9 mouse cellular contexts compared by ENCODE assay signal in genomic region chr9:45299231-45300006, GRCm38 (mm10). TPM values are rescaled to one million over a fixed set of nuclear protein-coding genes. Genes with fewer than 3 reads are reported as not detected.
A peak's percentile ranks its signal among the peaks of the same experiment; 100 is the strongest.
DNase-seq lines count a peak whose midpoint lies in the region; ATAC-seq and TF ChIP-seq lines count a peak whose summit lies in the region.
"Had no signal": no experiment of that assay in that cellular context is flagged by ENCODE, and none has a peak within 500 bp of the region (broad histone marks: within the 10 kb centered on the region; RNA-seq: fewer than 3 reads in every experiment).

No protein-coding gene starts in this region.

- H3K27me3 ChIP-seq in cerebellum, adult 2 months (ENCODE audit: control insufficient read depth, insufficient read depth, low read length), result no peaks in the 10 kb centered on the region
- H3K27me3 ChIP-seq in liver, embryonic 11.5 days (replicated peaks; ENCODE audit: control insufficient read depth, insufficient read depth, low read length), result no peaks in the 10 kb centered on the region

- intact Hi-C loops in left cerebral cortex, postnatal 4 days (cut with DNase I), result loop anchor here (2.0 to 5.0 kb wide), 3 partner anchors 77 to 113 kb away; no protein-coding TSS in a partner anchor

- WGBS in cerebellum, adult 2 months, result 84% methylated on average over 11 of the region's 11 CpGs
- WGBS in liver, embryonic 11.5 days, result 74% methylated on average over 11 of the region's 11 CpGs

- no peaks in the 10 kb centered on the region for H3K9me3 ChIP-seq in liver, embryonic 11.5 days (ENCODE audit: control insufficient read depth, low read length)

- no peak overlapping the region for H3K4me2 ChIP-seq in liver, embryonic 11.5 days

- no peak for TF ChIP-seq POLR2A in cerebellum, adult 2 months (IDR thresholded peaks at IDR 0.05; ENCODE audit: borderline replicate concordance, insufficient read depth, low read length)

- no peak overlapping the region for H3K4me3 ChIP-seq in cerebellum, adult 2 months (replicated peaks; ENCODE audit: insufficient read depth, low read depth, low read length)
- H3K4me3 ChIP-seq in liver, embryonic 11.5 days (ENCODE audit: low read depth, low read length), result no peak overlapping the region

- TF ChIP-seq CTCF in cerebellum, adult 2 months (IDR thresholded peaks at IDR 0.05; ENCODE audit: borderline replicate concordance, insufficient read depth, low read depth, low read length), result peak; percentile 64

- peak in 1 of 2 experiments; percentile 37 for DNase-seq in cerebellum, adult 2 months
- DNase-seq in cerebellum, adult 9-10 months, result no peak
- DNase-seq in left cerebral cortex, postnatal 4 days, result peak; percentile 39
- no peak for DNase-seq in left cerebral cortex, adult 18-20 months (ENCODE audit: low spot score in 2 of 2)
- DNase-seq in liver, embryonic 11.5 days (ENCODE audit: low spot score), result peak; percentile 60
- peak; percentile 27 for DNase-seq in retina, postnatal 7 days (ENCODE audit: low read depth, low spot score)
- no peak for DNase-seq in gastrocnemius, postnatal 25 days

- H3K36me3 ChIP-seq in liver, embryonic 11.5 days (ENCODE audit: control insufficient read depth, insufficient read depth, low read length), result no peaks in the 10 kb centered on the region

- ATAC-seq in common myeloid progenitor, adult 5-6 weeks (replicated peaks; ENCODE audit: low read depth, poor library complexity, severe bottlenecking), result peak; percentile 37; the same call in 1 of the 2 replicates
- no peak for ATAC-seq in liver, embryonic 11.5 days (replicated peaks; ENCODE audit: low FRiP score)

- peaks cover 12% of the 10 kb centered on the region for H3K4me1 ChIP-seq in cerebellum, adult 2 months (ENCODE audit: control insufficient read depth, insufficient read depth, low read length)
- H3K4me1 ChIP-seq in liver, embryonic 11.5 days (replicated peaks; ENCODE audit: control insufficient read depth, insufficient read depth, low read length), result peaks cover 8% of the 10 kb centered on the region

- H3K9ac ChIP-seq in liver, embryonic 11.5 days (ENCODE audit: low read depth, low read length), result no peak overlapping the region

- no peak overlapping the region for H3K27ac ChIP-seq in cerebellum, adult 2 months (ENCODE audit: insufficient read depth, low read length)
- H3K27ac ChIP-seq in liver, embryonic 11.5 days (ENCODE audit: low read depth, low read length), result no peak overlapping the region

RNA-seq across cellular contexts. Expression of gene Tmprss13, which starts 19.5 kb away (rescaled TPM):
- polyA plus RNA-seq in cerebellum, adult 2 months (2012; rRNA removed), result not detected in 2 replicates
- not detected for total RNA-seq in left cerebral cortex, postnatal 4 days (2021)
- total RNA-seq in left cerebral cortex, adult 18-20 months (2021), result not detected
- not detected in 2 replicates for total RNA-seq in common myeloid progenitor, adult 5-6 weeks (2017)
- polyA plus RNA-seq in liver, embryonic 11.5 days (2014; fragmentation: Nextera tagmentation; extraction: Ambion mirVana), result 0.08 TPM in 1 of 2 replicates, not detected in the other
- under 1 TPM; 0.26 to 0.56 TPM for total RNA-seq in gastrocnemius, postnatal 25 days (2021)
- total RNA-seq: layer of hippocampus, adult 8-10 months had no signal

RNA-seq across cellular contexts. Expression of gene Il10ra, which starts 30.5 kb away (rescaled TPM):
- polyA plus RNA-seq in cerebellum, adult 2 months (2012; rRNA removed), result 4.5 and 6.0 TPM in 2 replicates
- under 1 TPM; 0.87 to 0.90 TPM for total RNA-seq in left cerebral cortex, postnatal 4 days (2021)
- 1 to 10 TPM; 2.6 to 3.4 TPM for total RNA-seq in left cerebral cortex, adult 18-20 months (2021)
- 3.5 and 8.2 TPM in 2 replicates for total RNA-seq in common myeloid progenitor, adult 5-6 weeks (2017)
- polyA plus RNA-seq in liver, embryonic 11.5 days (2014; fragmentation: Nextera tagmentation; extraction: Ambion mirVana), result 5.4 and 6.6 TPM in 2 replicates
- total RNA-seq in gastrocnemius, postnatal 25 days (2021), result under 1 TPM; 0.56 to 0.74 TPM

Comparison
In these comparisons a context has a peak if more than half of its experiments do, and no peak if none do; other contexts are left out.
1. DNase-seq: peak in left cerebral cortex, postnatal 4 days (single experiment), liver, embryonic 11.5 days (single experiment) and retina, postnatal 7 days (single experiment); none in cerebellum, adult 9-10 months (single experiment), left cerebral cortex, adult 18-20 months (0 of 2) and gastrocnemius, postnatal 25 days (single experiment).